Mouse (Mus musculus) embryo, embryonic 10 days (tissue): Measurements from ENCODE around the gene Dusp5.

Experiments used
- DNase-seq: peaks from one replicate; pipeline ENCODE4 v3.0.0-alpha.2; 2015; ENCODE audit warnings: low spot score

Dusp5 gene

DNA sequence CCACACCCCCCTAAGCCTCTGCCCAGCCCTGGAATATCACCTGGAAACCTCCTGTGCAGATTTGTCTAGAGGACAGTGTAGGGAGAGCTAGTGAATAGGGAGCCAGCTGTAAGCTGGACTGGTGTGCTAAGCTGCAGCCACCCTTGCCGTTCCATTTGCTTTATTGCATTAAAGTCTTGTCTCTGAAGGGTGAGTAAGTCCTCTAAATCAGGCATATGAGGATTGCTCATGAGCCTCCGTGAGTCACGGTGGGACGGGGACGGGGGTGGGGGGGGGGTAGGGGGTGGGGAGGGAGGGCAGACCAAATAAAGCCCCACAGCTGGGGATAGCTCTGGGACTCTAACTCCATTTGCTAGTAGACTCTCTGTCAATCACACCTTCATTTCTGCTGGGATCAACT lies 14.7 kb downstream of the Dusp5 start:
- DNase-seq = no peak

DNA sequence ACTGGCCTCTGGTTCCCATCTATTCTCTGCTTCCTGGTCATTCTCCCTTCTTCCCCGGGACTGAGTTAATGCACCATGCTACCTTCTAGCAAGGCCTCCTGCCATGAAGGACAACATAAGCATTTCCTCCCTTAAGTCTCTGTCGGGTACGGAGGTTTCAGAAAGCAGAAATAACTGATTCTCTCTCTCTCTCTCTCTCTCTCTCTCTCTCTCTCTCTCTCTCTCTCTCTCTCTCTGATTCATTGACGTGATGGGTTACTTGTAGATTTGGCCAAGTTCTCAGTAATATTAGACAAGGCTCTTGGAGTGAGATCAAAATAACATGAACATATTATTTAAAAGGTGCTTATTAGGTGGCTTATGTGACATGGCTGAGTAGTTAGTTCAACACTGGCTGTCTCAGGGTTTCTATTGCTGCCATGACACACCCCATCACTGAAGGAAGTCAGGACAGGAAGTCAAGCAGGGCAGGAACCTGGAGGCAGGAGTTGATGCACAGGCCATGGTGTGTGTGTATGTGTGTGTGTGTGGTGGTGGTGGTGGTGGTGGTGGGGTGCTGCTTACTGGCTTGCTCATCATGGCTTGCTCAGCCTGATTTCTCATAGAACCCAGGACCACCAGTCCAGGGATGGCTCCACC lies 16.1 kb downstream of the Dusp5 start:
- DNase-seq = no peak

GRCm38 (mm10) chr19:53547597-53547996 lies 18.7 kb downstream of the Dusp5 start:
- DNase-seq = peak; percentile 52

- DNase-seq = no peak
Measured at GRCm38 (mm10) chr19:53550972-53551371, 22.1 kb downstream of the Dusp5 start.

DNA sequence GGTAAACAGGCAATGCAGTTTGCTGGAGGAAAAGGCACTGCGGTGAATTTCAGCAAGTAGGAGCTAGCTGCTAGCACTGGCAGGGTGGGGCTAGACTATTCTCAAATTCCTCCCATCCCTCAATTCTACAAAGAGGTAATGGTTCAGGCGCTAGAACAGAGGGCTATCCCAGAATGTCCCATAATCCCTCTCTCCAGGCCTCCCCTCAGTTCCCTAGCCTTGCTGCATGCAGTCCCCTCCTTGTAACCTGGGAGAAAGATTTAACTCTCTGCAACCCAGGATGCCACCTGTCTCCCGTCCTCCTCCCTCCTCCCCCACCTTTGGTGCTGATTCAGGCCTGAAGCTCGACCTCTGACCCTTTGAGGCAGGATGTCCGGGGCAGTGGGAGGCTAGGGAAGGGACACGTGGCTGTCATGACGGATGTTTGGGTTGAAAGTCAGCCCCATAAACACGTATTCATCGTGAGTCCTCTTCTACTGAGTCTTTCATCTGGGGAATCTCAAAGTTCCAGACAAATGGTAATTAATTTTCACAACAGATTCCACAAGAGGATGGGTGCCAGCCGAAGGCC lies 23.4 kb downstream of the Dusp5 start:
- peak; percentile 51 for DNase-seq

DNA sequence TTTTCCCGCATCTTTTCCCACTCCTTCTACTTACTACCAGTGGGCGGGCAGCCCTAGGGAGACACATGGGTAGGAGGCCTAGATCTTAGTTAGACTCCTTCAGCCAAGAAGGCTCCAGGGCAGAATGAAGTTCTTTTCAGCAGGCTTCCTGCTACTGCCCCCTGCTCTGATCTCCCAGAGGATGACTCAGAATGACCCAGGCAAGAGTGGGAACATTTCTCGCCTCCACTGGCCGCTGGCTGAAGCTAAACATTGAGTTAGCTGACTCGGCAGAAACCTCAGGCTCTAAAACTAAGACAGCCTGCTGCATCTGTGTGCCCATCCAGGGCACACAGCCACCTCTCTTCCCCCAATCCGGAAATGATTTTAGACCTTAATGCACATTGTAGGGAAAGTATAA lies 23.9 kb downstream of the Dusp5 start:
- no peak for DNase-seq

DNA sequence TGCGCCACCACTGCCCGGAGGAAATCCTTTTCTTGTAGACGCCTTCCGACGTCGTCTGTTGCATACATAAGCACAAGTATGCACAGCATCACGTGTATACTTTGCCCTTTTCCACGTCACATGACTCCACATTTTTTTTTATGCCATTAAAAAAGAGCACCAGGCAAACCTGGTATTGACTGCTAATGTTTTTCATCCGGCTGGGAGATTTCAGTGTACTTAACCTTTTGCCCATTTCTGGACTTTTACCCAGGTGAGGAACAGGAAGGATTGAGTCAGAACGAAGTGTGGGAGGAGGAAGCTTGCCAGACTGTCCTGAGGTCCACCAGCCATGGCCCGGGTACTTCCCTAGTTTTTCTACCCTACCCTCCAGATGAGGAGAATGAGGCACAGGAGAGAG lies 25.5 kb downstream of the Dusp5 start:
- no peak for DNase-seq

- DNase-seq = no peak
Measured at GRCm38 (mm10) chr19:53554981-53555616, 26.2 kb downstream of the Dusp5 start.

DNA sequence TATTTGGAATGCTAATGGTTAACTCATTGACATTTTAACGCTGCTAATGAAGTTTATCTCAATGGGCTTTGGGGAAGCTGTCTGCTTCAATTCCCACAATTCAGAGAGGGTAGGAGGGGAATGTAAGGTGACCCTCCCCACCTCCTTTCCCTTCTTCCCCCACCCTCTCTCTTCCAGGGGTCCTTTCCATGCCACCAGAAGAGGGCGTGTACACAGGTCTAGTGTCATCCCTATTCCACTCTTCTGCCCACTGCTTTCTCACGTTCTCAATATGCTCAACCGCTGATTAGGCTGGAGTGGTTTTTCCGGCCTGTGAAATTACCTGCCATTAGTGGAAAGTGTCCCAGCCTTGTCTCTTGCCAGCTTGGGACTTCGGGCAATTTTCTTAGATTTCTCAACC lies 27.9 kb downstream of the Dusp5 start:
- no peak for DNase-seq

DNA sequence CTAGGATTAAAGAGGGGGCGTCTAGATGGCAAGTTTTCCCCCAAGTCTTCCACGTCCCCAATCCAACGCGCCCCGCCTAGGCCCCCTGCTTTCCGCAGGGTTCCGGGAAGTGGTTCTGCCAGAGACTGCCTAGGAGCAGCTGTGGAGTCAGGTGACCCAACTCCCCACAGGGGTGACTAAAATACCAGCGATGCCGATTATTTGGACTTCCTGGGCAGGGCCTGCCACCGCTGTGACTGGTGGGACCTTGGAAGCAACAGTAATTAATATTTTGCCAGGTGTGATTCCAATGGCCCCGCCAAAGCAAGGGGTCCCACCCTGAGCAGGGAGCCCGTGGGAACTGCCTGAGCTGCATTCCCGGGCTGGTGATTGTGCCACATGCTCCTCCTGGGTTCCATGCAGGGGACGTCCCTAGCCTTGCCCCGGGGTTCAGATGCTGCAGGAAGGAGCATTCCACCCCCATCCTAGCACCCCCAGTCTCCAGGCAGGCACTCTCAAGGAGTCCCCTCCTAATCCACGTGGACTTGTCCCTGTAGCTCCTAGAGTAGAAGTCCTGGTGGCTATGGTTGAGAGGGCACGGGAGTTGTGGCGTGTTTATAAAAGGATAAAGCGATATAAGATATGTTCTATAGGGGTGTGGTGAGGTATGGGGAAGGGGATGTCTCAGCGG lies 28.5 kb downstream of the Dusp5 start:
- DNase-seq = no peak

GRCm38 (mm10) chr19:53560436-53560835 lies 31.5 kb downstream of the Dusp5 start:
- DNase-seq = no peak

GRCm38 (mm10) chr19:53564174-53564573 lies 35.3 kb downstream of the Dusp5 start:
- no peak for DNase-seq

GRCm38 (mm10) chr19:53565565-53566277 lies 36.8 kb downstream of the Dusp5 start:
- DNase-seq = no peak

DNA sequence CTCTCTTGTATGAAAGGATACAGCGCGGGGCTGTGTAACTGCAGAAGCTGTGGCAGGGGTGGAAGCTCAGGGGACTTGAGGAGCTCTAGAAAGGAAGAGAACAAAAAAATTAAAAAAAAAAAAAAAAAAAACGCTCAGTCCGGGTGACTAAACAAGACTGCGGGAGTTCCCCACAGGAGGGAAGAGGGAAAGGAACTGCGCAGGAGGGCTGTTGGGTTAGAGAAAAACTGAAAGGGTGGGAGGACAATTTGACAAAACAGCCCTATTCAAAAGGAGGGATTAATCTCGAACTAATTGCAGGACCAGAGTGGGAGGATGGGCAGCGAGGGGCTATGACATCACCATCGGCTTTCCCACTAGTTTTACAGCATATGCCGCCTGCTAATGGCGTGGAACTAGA lies 39.0 kb downstream of the Dusp5 start:
- DNase-seq = peak; percentile 48

GRCm38 (mm10) chr19:53568553-53568952 lies 39.6 kb downstream of the Dusp5 start:
- no peak for DNase-seq

DNA sequence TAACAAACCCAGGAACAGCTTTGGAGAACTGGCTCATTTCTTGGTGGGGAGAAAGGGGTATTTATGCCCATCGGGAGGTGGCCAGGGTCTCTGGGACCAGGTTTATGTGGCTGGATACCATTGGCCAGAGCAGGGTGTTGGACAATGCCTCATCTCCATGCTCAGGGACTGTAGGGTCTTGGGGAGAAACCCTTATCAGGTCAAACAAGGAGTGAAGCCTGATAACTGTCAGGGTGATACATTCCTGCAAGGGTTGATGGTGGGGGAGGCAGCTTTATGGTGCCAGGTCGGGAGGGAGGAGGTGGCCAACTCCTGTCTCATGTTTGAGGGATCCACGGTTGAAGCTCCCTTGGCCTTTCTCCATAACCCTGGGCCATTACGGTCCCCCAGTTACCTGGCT lies 42.1 kb downstream of the Dusp5 start:
- DNase-seq = no peak

DNA sequence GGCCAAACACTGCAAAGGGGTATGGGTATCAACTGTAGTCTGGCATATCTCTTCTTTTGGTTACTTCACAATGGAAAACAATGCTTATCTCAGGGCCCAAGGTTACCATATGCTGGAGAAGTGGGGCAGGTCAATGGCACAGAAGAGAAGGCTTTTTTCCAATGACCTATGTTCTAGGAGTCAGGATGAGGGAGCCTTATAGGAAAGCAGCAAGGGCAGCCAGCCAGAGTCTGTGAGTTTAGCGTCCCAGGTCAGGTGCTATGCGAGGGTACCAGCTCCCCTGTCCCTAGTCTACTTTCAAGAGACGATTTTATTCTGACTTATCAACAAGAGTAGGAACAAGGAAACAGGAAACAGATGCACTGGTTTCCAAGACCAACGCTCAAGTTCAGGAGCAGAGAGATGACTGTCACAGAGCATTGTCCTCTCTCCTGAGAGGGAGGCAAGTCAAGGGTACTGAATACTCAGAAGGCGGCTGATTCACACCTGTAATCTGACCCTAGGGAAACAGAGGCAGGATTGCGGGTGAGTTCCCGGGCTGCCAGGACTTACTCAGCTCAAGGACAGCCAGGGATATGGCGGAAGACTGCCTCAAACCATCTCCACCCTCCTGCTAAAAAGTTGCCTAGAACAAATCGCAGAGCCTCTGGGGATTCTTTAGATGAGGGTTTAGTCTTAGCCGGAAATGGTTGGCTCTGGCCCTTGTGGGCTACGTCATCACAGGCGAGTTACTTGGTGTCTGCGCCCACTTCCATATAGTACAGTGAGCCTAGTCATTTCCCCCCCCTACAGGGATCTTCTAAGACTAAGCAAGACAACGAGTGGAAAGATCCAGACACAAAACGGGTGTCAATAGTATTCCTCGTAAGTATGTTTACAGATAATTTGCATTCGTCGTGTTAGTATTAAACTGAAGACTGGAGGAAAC lies 42.9 kb downstream of the Dusp5 start:
- no peak for DNase-seq

DNA sequence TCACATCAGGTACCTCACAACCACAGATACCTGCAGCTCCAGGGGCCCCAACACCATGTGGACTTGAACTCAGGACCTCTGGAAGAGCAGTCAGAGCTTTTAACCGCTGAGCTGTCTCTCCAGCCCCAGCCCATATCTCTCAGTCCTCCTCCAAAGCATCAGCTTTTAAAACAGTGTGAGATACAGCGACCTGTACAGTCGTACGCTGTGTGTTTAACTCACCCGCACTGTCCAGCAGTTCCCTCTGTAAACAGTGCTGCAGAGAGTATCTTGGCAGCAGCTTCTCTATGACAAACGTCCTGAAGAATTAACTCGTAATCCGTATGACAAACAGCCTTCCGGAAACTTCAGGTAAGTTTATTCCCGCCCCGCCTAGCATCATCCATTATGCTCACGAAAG lies 43.7 kb downstream of the Dusp5 start:
- no peak for DNase-seq

DNA sequence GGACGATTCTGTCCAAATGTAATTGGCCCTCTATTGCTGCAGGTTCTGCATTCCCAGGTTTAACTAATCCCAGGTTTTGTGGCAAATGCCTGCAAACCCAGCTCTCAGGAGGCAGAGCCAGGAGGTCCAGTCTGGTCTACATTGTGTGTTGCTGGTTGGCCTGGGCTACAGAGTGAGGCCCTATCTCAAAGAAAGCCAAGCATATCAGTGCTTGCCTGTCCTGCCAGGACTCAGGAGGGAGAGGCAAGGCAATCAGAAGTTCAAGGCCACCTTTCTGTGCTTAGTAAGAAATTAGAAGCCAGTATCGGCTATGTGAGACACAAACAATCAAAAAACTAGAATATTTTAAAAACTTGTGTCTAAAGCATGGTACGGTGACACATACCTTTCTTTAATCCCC lies 44.2 kb downstream of the Dusp5 start:
- DNase-seq = no peak

GRCm38 (mm10) chr19:53574131-53574530 lies 45.2 kb downstream of the Dusp5 start:
- no peak for DNase-seq

DNA sequence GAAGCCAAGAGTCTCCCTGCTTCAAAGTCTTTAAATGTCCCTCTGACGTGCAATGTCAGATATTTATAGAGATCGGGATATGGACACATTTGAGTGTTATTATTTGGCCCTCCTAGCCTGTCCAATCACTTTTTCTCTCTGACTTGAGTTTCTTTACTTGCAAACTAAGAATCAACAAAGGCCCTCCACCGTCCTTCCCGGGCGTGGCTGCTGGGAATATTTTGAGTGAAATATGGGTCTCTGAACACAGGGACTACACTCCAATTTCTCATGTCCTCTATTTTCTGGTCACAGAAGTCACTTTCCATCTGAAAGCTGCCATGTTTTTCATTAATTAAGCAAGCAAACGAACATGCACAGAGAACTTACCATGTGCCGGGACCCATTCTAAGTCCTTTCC lies 45.6 kb downstream of the Dusp5 start:
- no peak for DNase-seq
